Mouse (Mus musculus) 3134 (cell line): ENCODE data around the gene Cpsf4.
"Not testable (repeated sequence)": the region's sequence is repeated elsewhere in the genome, so short reads cannot be mapped to it uniquely, and the experiment has no call there.

Experiments used
- DNase-seq: peaks from one replicate; pipeline ENCODE4 v3.0.0-alpha.2; 2011; ENCODE audit warnings: low spot score; ENCODE audit not compliant: insufficient read length; ENCODE audit errors: extremely low read depth

Cpsf4 gene

DNA sequence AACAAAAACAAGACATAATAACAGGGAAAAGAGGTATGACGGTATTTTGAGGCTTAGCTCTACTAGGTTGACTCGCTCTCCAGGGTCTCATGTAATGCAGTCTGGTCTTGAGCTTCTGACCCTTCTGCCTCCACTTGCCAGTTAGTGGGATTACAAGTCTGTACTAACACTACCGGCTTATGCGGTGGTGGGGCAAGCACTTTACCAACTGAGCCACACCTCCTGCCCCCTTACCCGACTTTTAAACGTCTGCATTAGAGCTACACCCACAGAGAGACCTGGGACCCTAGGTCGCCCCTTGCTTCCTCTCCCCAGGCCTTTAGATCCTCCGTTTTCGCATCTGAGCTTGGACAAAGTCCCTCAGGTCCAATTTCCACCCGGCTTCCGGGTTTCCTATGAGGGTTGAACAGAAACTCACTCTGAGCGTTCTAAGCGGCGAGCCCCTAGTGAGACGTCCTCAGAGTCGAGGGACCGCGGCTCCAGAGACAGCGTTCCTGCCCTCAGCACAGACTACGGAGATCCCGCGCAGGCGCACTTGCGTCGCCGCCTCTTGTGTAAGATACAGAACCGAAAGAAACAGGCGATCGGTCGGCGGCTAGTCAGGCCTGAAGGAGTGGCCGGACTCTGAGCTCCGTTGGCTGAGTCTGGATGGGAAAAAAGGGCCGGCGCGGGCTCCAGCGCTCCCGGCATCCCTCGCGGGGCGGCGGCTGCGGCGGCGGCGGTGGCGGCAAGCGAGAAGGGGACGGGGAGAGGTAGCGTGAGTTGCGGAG is at the start of gene Cpsf4, which contains the start of gene Ptcd1:
Gene Cpsf4 (plus strand): TSS at position 678 of the 770 bp plus-strand sequence.
Gene Ptcd1 (minus strand): TSS at position 573 of the 770 bp plus-strand sequence.
- DNase-seq = peak; percentile 93

GRCm38 (mm10) chr5:145118005-145118404 is 49.0 kb upstream of the Cpsf4 start:
- DNase-seq = no peak

DNA sequence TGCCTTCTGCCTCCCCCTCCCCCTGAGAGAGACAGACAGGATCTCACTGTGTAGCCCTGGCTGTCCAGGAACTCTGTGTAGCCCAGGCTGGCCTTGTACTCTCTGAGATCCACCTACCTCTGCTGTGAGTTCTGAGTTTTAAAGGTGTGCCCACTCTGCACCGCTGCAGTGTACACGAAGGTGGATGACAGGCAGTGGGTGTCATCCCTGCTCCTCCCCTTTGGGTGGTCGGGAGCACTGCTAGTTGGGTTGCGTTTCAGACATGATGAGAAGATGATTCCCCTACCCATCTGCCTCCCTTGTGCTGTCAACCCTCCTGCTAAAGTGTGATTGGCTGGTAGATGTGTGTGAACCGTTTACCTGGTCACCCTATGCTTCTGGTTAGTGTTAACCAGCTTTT is 48.6 kb upstream of the Cpsf4 start:
- no peak for DNase-seq

GRCm38 (mm10) chr5:145119385-145119784 is 47.6 kb upstream of the Cpsf4 start:
- DNase-seq = no peak

DNA sequence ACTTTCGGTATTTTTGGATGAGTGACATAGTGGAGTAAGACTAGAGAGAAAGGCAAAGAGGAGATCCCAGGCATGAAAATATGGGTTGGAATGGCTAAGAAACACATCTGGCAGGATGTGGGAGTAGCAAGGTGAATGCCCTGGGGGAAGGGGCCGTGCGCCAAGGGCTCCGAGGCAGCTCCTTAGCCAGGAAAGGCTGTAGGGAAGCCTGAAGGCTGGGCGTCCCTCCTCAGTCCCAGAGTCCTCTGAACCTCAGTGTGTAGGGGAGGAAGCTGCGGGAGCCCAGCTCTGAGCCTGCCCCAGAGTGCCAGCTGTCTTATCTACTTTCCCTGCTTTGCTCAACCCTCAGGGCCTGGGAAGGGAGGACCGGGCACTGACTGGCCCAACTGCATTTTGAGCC is 46.1 kb upstream of the Cpsf4 start:
- DNase-seq = peak; percentile 42

DNA sequence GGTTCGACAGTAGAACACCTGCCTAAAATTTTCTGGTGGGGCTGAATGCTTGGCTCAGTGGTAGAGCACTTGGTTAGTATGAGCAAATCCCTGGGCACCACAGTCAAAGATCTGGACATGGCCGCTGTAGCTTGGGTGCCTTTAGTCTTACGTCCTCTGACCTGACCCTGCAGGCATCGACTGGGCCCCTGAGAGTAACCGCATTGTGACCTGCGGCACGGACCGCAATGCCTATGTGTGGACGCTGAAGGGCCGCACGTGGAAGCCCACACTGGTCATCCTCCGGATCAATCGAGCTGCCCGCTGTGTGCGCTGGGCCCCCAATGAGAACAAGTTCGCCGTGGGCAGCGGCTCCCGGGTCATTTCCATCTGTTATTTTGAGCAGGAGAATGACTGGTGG is 43.6 kb upstream of the Cpsf4 start:
- no peak for DNase-seq

- no peak for DNase-seq
Observed at GRCm38 (mm10) chr5:145126580-145126979, 40.4 kb upstream of the Cpsf4 start.

DNA sequence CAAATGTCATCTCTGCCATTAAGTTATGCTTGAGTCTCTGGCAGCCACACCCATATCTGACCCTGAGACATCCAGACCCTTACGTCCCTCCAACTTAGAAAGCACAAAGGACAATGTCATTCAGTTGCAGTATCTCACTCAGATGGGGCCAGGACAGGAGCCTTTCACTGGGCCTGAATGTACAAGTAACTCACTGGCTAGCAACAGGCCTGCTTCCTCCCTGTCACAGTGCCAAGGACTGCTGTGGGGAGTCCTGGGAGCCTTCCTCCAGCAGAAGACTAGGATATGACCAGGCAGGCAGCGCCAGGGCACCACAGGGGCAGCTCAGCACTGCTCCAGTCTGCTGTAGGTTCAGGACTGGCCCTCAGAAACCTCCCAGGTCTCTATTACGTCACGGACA is 37.9 kb upstream of the Cpsf4 start:
- DNase-seq = no peak

DNA sequence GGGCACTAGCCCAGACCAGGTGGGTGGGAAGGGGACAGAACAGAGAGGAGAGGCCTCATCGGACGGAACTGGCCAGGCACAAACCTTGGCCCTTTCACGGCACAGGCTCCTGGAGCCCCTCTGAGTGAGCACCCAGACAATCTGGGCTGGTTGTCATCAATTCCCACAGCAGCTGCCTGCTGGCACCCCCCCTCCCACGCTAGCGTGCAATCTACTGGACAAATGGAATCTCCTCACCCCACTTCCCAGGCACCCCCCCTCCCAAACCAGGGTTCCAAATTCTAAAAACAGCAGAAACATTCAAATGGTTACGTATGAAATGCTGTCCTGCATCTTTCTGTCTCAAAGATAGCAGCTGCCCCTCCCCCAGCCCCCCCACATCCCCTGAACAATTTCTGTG is 37.2 kb upstream of the Cpsf4 start:
- not testable (repeated sequence) for DNase-seq

DNA sequence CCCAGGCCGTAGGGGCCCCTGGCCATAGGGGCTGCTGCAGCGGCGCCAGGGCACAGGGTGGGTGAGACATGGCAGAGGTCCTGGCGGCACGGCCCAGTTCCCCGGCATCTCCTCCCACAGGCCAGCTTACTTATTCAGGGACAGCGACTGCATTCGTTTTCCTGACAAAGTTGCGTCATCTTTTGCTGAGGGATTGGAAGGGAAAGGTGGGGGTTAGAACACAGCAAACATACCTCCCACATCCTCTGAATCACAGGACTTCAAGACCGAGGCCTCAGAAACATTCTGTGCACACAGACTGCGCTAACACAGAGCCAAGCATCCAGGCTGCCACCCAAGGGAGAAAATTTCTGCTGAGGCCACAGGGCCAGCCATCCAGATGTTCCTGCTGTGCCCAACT is 36.8 kb upstream of the Cpsf4 start:
- DNase-seq = peak; percentile 51

DNA sequence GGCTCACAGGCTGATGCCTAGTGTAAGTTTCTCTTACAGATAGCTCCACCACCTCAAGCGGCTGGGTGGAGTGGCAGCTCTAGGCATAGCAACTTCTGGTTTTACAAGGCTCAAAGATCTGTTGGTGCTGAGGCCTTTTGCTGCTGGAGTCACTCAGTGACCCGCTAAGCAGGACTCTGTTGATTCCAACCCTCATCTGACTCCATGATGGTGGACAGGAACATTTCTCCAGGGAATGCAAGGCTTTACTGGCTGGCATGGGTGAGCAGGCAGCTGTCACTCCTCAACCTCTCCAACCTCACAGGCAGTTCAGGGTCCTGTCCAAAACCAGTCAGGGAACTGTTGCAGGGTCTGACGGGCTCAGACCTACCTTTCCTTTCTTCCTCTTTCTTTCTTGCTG is 36.0 kb upstream of the Cpsf4 start:
- DNase-seq = no peak

- not testable (repeated sequence) for DNase-seq
Observed at GRCm38 (mm10) chr5:145133275-145133674, 33.7 kb upstream of the Cpsf4 start.

- no peak for DNase-seq
Observed at GRCm38 (mm10) chr5:145138836-145139235, 28.2 kb upstream of the Cpsf4 start.

DNA sequence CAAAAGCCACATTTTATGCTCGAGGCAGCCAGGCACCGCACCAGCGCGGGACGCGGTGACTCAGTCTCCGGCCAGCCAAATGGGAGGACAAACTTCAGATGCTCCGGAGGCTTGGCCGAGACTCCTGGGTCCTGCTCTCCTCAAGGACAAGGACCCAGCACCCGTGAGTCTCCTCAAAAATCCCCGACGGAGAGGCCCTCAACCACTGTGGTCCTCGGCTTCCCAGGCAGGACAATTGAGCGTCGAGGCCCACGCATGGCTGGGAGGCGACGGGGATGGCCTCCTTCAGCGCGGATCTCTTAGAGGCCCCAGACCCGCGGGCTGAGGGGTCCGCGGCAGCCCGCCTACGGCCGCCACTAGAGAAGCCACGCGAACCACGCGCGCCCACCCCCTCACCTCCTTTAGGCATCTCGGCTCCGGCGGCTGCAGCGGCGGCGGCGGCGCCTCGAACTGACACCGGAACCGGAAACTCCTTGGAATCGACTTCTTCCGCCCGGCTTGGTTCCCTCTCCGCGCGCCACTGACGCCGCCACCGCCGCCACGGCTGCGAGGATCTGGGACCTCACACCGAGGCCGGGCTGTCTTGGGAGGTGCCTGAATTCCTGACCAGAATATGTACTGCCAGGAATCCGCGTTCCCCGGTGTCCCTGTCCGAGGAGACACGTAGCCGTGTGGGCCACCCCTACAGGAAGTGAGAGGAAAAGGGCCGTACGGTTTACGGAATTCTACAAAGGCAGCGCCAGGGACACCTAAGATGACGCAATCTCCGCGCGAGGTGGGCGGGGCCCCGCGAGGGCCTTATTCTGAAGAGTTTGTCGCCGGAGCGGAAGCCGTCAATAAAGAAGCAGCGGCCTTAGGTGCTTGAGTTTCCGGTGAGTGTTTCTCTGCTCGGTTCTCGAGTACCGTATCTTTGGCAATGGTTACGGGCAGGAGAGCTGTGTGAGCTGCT is 27.2 kb upstream of the Cpsf4 start, which contains the start of the genes Pdap1 and Bud31:
Gene Pdap1 (minus strand): TSS at position 668 of the 949 bp plus-strand sequence.
Gene Bud31 (plus strand): TSS at position 792 of the 949 bp plus-strand sequence.
- DNase-seq = peak; percentile 94

DNA sequence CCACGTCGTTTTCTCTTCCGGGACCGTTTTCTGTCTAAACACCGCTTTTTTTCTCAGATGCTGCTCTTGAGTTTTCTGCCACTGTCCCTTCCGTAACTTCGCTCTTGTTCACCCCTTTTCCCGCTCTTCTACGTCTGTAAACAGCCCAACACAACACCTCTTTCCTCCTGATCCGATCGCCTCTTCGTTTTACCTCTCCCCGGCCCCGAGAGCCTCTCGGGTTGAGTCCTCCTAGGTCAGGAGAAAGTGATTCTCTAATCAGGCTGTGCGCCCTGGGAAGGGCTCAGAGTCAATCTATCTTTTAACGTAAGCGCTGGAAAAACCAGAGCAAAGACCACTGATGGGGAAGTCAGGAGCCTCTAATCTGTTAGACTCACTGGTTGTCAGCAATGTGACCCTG is 26.4 kb upstream of the Cpsf4 start:
- DNase-seq = no peak

- DNase-seq = no peak
Observed at GRCm38 (mm10) chr5:145147748-145148147, 19.3 kb upstream of the Cpsf4 start.

DNA sequence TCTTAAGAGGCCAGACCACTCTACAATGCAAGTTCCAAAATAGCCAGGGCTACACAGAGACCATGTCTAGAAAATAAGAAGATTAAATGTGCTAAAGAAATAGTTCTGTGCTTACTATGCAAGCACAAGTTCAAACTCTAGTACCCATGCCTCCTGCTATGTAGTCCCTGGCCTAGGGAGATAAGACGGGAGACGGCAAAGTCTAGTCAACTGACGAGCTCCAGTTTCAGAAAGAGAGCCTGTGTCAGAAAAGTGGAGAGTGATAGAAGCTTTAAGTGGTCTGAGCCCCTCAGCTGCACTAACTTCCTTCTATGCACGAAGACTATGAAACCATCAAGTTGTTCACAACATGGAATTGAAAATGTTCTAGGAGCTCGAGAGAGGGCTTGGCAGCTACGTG is 17.7 kb upstream of the Cpsf4 start:
- DNase-seq = no peak

DNA sequence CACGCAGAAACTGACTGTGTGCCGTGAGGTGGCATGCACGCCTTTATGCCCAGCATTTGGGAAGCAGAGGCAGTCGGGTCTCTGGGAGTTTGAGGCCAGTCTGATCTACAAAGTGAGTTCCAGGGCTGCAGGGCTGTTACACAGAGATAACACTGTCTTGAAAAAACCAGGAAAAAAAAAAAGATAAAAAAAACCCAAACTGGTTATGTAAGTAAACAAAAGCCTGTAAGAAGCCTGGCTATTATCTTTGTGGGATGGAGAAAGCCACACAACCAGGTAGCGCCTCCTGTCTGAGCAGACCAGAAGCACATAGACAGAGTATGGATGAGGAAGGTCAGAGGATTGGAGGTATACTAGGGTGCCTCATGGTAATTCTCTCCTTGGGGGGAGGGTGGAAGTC is 14.3 kb upstream of the Cpsf4 start:
- DNase-seq = no peak

DNA sequence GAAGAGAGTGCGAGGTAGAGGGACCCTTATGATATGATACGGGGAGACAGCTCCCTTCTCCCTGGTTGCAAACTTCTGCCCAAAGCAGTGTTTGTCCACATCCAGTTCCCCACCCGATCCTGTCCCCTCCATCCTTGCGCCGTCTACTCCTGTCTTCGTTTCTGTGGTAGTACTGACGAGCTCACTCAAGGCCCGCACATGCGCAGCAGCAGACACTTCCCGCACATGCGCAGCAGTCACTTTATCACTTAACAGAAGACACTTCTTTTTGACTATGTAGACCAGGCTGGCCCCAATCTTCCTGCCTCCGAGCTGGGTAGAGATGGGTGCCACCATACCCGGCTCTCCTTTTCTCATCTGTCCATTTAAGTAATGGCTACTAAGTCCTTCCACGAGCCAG is 5.7 kb upstream of the Cpsf4 start:
- no peak for DNase-seq

GRCm38 (mm10) chr5:145164710-145165109 is 2.3 kb upstream of the Cpsf4 start:
- DNase-seq = no peak

DNA sequence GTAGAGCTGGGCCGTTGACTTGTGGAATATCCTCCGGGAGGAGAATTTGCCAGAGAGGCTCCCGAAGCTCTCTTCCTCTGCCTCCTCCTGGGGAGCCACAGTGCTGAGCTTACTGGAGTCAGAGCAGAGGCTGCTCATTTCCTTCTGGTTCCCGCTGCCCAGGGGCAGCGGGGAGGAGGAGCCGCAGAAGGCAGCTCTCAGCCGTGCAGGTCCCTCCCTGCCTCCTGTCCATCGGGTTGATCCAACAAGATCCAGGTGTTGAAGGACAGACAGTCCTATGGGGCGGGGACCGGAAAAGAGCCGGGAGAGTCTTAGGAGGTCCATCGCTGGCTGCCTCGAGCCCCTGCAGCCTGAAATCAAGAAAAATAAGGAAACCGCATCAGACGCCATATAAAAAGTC is 1.8 kb upstream of the Cpsf4 start:
- DNase-seq = no peak

DNA sequence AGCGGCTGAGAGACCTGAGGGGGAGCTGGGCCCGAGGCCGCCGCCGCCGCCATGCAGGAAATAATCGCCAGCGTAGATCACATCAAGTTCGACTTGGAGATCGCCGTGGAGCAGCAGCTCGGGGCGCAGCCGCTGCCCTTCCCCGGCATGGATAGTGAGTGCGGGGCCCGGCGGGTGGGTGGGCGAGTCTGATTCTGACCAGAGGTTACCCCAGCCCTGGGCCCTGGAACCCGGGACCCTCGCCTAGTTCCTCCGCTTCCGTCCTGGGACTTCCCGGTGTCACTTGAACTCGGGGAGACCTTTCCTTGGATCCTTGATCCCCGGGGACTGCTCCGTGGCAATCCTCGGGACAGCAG is 271 bp downstream of the Cpsf4 start:
- no peak for DNase-seq
